Mouse (Mus musculus) 3T3-L1 (cell line): ENCODE data around the gene Gm42715.
"Not testable (repeated sequence)": the region's sequence is repeated elsewhere in the genome, so short reads cannot be mapped to it uniquely, and the experiment has no call there.

ENCODE experiments used
- DNase-seq: peaks from one replicate; pipeline ENCODE4 v3.0.0-alpha.2; 2015; ENCODE audit warnings: low read depth, low spot score

Gene Gm42715

DNA sequence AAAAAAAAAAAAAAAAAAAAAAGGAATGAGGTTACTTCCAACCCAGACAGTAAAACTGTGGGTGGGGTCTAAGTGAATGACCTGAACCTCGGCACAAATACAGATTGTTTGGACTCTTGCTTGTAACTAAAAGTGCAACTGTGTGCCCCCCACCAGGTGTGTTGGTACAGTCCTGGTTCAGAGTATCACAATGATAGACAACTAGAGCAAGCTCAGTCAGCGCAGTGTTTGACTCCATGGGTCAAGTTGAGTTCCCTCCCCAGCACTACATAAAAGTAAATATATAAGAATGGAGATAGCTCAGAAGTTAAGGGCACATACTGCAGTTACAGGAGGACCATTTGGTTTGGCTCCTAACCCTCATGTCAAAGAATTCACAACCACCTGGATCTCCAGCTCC, 22.0 kb upstream of the Gm42715 start:
- no peak for DNase-seq

GRCm38 (mm10) chr7:127498407-127498806, 21.0 kb upstream of the Gm42715 start:
- DNase-seq = peak; percentile 67

GRCm38 (mm10) chr7:127508291-127508690, 11.1 kb upstream of the Gm42715 start:
- DNase-seq = no peak

DNA sequence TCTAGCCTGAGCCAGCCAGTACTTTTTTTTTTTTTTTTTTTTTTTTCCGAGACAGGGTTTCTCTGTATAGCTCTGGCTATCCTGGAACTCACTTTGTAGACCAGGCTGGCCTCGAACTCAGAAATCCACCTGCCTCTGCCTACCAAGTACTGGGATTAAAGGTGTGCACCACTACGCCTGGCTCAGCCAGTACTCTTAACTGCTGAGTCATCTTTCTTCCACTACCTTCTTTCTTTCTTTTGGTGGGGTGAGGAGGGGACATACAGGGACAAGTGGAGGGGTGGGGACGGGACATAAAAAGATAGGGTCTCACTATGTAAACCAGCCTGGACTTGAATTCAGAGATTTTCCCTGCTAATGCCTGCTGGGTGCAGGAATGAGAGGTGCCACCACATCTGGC, 9.6 kb upstream of the Gm42715 start:
- DNase-seq = not testable (repeated sequence)

DNA sequence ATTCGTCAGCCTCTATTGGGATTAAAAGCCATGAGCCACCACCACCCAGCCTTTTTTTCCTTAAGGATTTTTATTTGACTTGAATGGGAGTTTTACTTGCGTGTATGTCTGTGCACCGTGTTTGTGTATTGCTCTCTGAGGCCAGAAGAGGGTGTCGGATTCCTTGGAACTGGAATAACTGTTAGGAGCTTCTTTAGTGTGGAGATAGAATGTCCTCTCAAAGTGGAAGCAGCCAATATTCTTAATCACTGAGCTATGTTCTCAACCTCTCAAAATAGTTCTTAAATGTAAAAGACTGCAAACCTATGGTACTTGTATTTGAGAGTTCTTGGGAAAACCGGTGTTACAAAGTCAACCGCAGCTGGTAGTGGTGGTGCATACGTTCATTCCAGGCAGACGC, 8.1 kb upstream of the Gm42715 start:
- DNase-seq = peak; percentile 70

- DNase-seq = peak; percentile 95
These were observed 7.6 kb upstream of the Gm42715 start, which contains the start of gene Srcap for GRCm38 (mm10) chr7:127511808-127512230. Srcap (plus strand) TSS chr7:127511983.

DNA sequence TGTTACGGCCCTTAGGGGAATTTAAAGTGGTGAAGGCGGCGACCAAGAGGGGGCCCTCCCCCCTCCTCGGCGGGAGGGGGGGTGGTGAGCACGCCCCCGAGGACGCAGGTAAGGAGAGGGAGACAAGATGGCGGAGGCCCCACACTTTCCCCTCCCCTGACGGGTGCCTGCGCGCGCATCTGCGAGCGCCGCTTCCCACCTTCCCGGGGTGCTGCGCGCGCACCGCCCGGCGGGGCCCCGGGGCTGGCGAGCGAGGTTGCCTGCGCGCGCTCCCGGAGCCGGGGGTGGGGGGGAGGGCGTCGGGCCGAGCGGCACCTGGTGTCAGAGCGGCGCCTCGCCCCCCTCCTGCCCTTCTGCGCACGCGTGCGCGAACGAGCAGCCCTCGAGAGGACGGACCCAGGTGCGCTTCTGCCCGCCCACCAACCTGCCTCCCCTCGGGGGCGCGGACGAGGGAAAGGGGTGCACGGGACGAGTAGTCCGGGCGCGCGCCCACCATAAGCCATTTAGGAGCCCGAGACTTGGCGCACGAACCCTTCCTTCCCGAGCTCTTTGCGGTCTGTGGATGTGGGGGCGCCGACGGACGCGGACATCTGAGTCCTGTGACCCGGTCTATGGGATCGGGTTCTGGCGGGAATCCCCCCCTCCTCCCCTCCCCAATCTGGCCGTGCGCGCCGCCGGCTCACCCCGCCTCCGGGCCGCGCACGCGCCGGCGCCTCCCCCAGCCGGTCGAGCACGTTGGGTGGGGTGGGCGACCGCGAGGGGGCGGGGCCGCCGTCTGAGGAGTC, 7.0 kb upstream of the Gm42715 start:
- peak; percentile 82 for DNase-seq

DNA sequence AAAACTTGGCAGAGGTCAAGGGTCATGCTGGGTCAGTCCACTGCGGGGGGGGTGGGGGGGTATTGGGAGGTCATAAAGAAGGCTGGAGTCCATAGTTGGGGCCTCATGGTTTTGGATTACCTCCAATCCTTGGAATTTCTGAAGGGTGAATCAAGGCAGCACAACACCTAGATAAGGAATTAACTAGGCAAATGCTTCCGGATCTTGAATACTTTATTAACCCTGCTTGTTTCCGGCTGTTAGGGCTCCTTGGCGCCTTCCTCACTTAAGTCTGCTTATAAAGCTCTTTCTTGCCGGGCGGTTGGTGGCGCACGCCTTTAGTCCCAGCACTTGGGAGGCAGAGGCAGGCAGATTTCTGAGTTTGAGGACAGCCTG, 6.4 kb upstream of the Gm42715 start:
- DNase-seq = peak; percentile 62

DNA sequence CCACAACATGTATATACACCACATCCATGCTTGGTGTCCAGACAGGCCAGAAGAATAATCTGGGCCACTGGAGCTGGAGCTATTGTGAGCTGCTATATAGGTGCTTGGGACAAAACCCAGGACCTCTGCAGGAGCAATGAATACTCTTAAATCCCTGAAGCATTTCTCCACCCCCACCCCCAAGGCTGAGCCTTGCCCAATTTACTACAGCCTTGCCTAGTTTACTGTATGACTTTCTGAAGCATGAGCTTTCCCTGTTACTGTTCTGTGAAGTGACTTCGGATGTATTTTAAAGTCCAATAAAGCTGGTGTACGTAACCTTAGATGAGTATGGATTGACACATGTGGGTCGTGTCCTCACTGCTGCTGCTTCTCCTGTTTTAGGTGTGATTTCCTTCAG, 5.6 kb upstream of the Gm42715 start:
- DNase-seq = peak; percentile 3

DNA sequence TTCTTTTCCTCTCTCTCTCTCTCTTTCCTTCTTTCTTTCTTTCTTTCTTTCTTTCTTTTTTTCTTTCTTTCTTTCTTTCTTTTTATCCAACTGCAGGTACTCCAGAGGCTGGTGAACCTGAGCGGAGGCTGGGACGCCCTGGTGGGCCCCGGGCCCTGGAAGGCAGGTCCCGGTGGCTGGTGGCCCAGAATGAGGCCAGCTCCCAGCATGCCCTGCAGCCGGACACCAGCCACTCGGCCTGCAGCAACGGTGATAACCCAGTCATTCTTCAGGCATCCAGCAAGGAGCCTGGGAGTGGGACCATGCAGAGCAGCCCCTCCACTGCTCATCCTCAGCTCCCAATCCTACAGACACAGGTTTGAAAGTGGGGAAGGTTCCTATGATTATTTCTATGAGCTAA, 3.5 kb upstream of the Gm42715 start:
- DNase-seq = no peak

DNA sequence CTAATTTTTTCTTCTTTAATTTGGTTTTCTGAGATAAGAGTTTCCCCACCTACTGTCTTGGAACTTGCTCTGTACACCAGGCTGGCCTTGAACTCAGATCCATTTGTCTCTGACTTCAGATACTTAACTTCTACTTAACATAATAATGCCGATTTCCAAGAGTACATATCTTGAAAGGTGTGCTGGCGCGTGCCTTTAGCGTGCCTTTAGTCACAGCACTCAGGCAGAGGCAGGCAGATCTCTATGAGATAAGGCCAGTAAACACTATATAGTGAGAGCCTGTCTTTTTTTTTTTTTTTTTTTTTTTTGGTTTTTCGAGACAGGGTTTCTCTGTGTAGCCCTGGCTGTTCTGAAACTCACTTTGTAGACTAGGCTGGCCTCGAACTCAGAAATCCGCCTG, 3.0 kb upstream of the Gm42715 start:
- no peak for DNase-seq

DNA sequence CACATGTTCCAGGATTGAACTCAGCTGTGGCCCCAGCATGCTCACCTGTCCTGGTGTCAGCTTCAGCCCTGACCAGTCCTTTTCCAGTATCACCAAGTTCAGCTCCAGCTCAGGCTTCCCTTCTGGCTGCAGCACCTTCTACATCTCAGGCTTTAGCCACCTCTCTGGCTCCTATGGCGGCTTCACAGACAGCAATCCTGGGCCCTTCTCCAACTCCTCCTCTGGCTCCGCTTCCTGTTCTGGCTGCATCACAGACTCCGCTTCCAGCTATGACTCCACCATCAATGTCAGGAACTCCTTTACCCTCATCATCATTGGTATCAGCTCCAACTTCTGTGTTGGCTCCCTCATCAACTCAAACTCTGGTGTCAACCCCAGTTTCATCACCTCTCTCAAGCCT, 22.3 kb downstream of the Gm42715 start:
- DNase-seq = no peak

- DNase-seq = no peak
These were observed 29.9 kb downstream of the Gm42715 start for GRCm38 (mm10) chr7:127549116-127549835.

DNA sequence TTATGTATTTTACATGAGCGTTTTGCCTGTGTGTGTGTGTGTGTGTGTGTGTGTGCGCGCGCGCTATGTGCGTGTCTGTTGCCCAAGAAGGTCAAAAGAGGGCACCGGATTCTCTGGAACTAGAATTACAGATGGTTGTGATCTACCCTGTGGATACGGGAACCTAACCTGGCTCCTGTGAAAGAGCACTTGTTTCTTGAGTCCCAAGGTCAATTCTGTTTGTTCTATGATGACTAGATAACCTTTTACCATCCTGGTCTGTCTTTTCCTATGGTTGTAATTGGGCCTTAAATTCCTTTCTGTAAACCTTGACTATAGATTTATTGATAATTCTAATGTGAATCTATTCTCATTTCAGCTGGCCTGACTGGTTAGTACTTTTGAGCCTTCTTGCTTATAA, 32.2 kb downstream of the Gm42715 start:
- DNase-seq = no peak

DNA sequence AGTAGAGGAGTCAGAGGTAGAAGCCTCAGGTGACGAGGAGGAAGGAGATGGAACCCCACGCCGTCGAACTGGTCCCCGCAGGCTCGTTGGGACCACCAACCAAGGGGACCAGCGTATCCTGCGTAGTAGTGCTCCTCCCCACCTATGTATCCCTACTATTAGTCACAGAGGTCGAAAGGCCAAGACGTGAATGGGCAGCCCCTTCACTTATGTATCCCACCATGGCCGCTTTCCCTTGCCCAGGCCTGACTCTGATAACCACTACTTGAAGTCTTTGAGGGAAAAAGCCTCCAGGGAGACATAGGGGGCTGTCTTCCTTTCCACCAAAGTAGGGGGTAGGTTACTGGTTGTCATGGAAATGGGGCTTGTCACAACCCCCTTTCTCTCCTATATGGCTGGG, 41.2 kb downstream of the Gm42715 start:
- DNase-seq = no peak

- no peak for DNase-seq
These were observed 42.0 kb downstream of the Gm42715 start, which contains the start of gene Tmem265 for GRCm38 (mm10) chr7:127561340-127561858. Tmem265 (plus strand) TSS chr7:127561390.

DNA sequence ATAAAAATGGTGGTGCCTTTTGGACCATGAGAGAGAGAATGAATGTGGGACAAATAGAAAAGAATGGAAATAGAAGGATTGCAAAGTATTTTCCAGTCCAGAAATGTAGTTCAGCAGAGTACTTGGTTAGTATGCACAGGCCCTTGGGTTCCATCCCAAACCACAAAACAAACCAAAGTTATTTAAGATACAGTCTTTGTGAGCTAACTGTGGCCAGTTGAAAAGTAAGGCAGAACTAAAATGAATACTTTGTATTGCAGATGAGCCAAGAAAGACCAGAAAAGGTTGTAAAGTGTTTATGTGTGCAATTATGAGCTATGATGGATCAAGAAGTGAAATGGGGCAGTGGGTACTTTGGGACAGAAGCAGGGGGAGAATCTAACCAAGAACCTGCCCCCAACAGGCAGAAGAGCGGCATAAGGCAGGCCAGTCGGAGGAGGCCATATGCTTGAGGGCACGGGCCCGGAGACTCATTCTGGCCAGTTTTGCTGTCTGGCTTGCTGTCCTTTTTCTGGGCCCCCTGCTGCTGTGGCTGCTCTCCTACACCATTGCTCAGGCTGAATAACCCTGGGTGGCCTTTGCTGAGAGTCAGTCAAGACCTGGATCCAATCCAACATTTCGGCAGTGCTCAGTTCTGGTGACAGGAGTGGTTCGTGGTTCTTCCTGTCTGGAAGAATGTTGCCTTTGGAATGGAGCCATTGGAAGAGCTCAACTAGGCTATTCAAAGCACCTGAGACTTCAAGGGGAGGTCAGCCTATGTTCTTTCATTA, 45.2 kb downstream of the Gm42715 start:
- DNase-seq = peak; percentile 71

DNA sequence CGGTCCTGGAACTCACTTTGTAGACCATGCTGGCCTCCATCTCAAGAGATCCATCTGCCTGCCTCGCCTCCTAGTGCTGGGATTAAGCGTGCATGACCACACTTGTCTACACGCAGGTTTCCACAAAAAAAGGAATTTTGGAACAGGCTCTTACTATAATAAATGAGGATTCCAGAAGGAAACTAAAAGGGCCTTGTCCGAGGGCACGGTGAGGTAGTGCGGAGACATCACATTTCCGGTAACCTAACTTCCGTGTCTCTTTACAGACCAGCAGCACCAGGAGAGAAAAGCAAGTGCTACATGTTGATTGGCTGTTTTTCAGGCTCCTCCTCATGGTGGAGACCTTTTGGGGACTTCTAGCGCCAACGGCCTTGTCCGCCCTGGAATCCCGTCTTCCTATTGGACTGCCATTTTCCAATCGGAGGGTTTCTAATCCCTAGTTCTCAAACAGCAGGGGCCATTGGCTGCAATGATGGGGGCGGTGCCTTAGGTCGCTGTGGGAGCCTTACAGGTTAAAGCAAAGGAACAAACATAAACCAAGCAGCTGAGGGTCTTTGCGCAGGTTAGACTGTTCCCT, 53.6 kb downstream of the Gm42715 start, which contains the start of gene Phkg2:
Gene Phkg2, plus strand, starts transcription at position 446 of the 577 bp plus-strand sequence.
- DNase-seq = peak; percentile 99

DNA sequence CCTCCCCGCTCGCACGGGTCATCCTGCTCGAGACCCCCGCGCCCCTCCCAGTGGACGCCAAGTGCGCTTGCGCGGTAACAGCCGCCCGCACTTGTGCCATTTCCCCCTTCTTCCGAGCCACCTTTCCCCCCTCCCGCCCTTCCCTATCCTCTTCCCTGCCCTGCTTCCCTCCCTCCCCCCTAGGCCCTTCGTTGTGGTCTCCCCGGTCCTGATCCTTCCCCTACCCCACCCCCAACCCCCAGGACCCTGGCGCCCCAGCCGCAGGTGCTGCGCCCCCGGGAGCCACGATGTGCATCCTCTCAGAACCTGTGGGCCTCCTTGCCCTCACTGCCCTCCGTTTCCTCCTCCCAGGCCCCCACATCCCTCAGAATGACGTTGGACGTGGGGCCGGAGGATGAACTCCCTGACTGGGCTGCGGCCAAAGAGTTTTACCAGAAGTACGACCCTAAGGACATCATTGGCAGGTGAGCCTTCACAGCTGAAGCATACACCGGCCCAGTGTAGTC, 54.2 kb downstream of the Gm42715 start:
- DNase-seq = no peak

DNA sequence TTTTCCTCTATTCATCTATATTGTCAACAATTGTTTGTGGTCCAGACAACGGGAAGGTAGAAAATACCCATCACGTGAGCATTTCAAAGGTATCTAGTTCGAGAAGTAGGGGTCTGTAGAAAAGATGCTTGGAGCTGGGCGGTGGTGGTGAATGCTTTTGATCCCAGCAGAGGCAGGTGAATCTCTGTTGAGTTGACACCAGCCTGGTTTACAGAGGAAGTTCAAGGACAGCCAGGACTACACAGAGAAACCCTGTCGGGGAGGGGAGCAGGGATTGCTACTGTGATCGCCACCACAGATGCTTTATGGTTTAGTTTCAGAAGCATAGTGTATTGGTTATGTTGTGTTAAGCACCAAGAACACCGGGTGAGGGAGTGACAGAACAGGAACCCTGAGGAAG, 54.7 kb downstream of the Gm42715 start:
- no peak for DNase-seq

DNA sequence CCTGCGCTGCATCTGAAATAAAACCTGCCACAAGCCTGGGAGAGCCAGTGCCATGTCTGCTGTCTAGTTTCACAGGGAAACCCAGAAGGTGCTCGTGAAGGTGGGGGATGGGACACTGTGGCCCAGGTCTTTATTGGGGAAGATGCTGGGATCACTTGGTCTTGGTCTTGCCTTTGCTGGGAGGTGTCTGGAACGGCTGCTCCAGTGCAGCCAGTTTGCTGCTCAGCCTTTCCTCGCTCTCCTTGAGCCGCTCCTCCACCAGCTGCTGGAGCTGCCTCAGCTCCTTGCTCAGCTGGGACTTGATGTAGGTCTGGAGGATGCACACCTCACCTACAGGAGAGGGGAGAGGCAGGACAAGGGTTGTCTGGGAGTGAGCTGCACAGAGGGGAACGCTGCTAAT, 63.9 kb downstream of the Gm42715 start:
- DNase-seq = no peak
